Mouse (Mus musculus) limb, embryonic 10.5 days (tissue): ENCODE measurements around the gene Sncg. TPM values are rescaled to one million over a fixed set of nuclear protein-coding genes. Genes with fewer than 3 reads are reported as not detected.

Experiments used
- polyA plus RNA-seq: library from polyadenylated mRNA; unstranded; fragments of >200 nt; fragmentation: Nextera tagmentation; extraction: Ambion mirVana; gene quantifications from 2 replicates; pipeline ENCODE4 v1.2.1, GENCODE M21; 2016

The Sncg gene
- polyA plus RNA-seq, 1 experiment from 2014 or later, result 3.8 TPM

Other genes with a start within 250 kb of the Sncg start
- gene Npy4r, start 222.3 kb downstream of the Sncg start, polyA plus RNA-seq, result not detected in 2 replicates
- gene Gprin2, start 173.1 kb downstream of the Sncg start, polyA plus RNA-seq, result 0.43 TPM in 2 replicates
- gene Syt15, start 155.2 kb downstream of the Sncg start, polyA plus RNA-seq, result 0.05 TPM in 1 of 2 replicates, not detected in the other
- gene Shld2, start 64.3 kb downstream of the Sncg start, polyA plus RNA-seq, result 9.6 and 10.0 TPM in 2 replicates
- 67.6 and 74.6 TPM in 2 replicates for gene Glud1, start 64.1 kb downstream of the Sncg start, polyA plus RNA-seq
- gene Fam25c, start 19.4 kb downstream of the Sncg start, polyA plus RNA-seq, result not detected in 2 replicates
- 6.9 and 7.8 TPM in 2 replicates for gene Mmrn2, start 676 bp upstream of the Sncg start, polyA plus RNA-seq
- gene Bmpr1a, start 128.6 kb upstream of the Sncg start, polyA plus RNA-seq, result 45.7 and 58.5 TPM in 2 replicates
- not detected in 2 replicates for gene 9230112D13Rik, start 148.0 kb upstream of the Sncg start, polyA plus RNA-seq
- gene Ldb3, start 213.9 kb upstream of the Sncg start, polyA plus RNA-seq, result 0.11 and 0.48 TPM in 2 replicates
- not detected in 2 replicates for gene Opn4, start 225.4 kb upstream of the Sncg start, polyA plus RNA-seq